Mouse (Mus musculus) limb, embryonic 12.5 days (tissue): ENCODE measurements around the gene Serinc3. TPM values are rescaled to one million over a fixed set of nuclear protein-coding genes. Genes with fewer than 3 reads are reported as not detected.
A peak's percentile ranks its signal among the peaks of the same experiment; 100 is the strongest.

Source experiments
- ATAC-seq: fragments of 200-750 bp; cut with Nextera tagmentation; 2 replicates; pipeline ENCODE4 v1.8.0; 2017; ENCODE audit warnings: low read depth, moderate TSS enrichment; ENCODE audit not compliant: insufficient number of reproducible peaks, insufficient read depth, low FRiP score, low TSS enrichment
- H3K27ac ChIP-seq: fragments of 300-500 bp; sonication (generic); 2 replicates; pipeline ENCODE4 v1.5.1; 2016; ENCODE audit warnings: mild to moderate bottlenecking, moderate library complexity
- H3K27me3 ChIP-seq: fragments of 300-500 bp; sonication (generic); 2 replicates; pipeline ENCODE4 v1.6.1; 2016; ENCODE audit warnings: mild to moderate bottlenecking, moderate library complexity
- H3K36me3 ChIP-seq: fragments of 300-500 bp; sonication (generic); 2 replicates; pipeline ENCODE4 v1.6.1; 2016; ENCODE audit warnings: mild to moderate bottlenecking, moderate library complexity
- H3K4me1 ChIP-seq: fragments of 300-500 bp; sonication (generic); replicated peaks from 2 replicates; pipeline ENCODE4 v1.6.1; 2016
- H3K4me2 ChIP-seq: fragments of 300-500 bp; sonication (generic); 2 replicates; pipeline ENCODE4 v1.6.1; 2016; ENCODE audit warnings: mild to moderate bottlenecking, moderate library complexity
- H3K4me3 ChIP-seq: fragments of 300-500 bp; sonication (generic); replicated peaks from 2 replicates; pipeline ENCODE4 v1.5.1; 2016; ENCODE audit warnings: mild to moderate bottlenecking
- H3K9ac ChIP-seq: fragments of 300-500 bp; sonication (generic); replicated peaks from 2 replicates; pipeline ENCODE4 v1.6.1; 2016; ENCODE audit warnings: mild to moderate bottlenecking, moderate library complexity
- H3K9me3 ChIP-seq: fragments of 300-500 bp; sonication (generic); 2 replicates; pipeline ENCODE4 v1.6.1; 2016; ENCODE audit warnings: mild to moderate bottlenecking, moderate library complexity
- WGBS: fragments of 180-500 bp; shearing (Covaris S2); methylation state at CpG from one replicate; pipeline ENCODE4 v1.1.7; 2016; 5-methylcytosine and 5-hydroxymethylcytosine counted together
- polyA plus RNA-seq: library from polyadenylated mRNA; unstranded; fragments of >200 nt; fragmentation: Nextera tagmentation; extraction: Ambion mirVana; gene quantifications from 2 replicates; pipeline ENCODE4 v1.2.1, GENCODE M21; 2016

Serinc3 gene
- polyA plus RNA-seq, 1 experiment from 2014 or later = 25.4 TPM

- WGBS = 61% methylated on average over 4 of the region's 4 CpGs
- H3K36me3 ChIP-seq = no peaks in the 10 kb centered on the region
- H3K9ac ChIP-seq = no peak overlapping the region
- no peaks in the 10 kb centered on the region for H3K27me3 ChIP-seq
- 0 out of 2 replicates have a peak overlapping the region, but pooled peaks have one; percentile 50 for H3K27ac ChIP-seq
- no peak overlapping the region for H3K4me2 ChIP-seq
- ATAC-seq = no peak
- H3K4me3 ChIP-seq = no peak overlapping the region
- H3K9me3 ChIP-seq = no peaks in the 10 kb centered on the region
- H3K4me1 ChIP-seq = peaks cover 12% of the 10 kb centered on the region; the same call in 1 of the 2 replicates
Observed at GRCm38 (mm10) chr2:163685287-163685686, 40.4 kb upstream of the Serinc3 start.

- 85% methylated on average over 2 of the region's 2 CpGs for WGBS
- Histone ChIP-seq H3K4me2 (no peak overlapping the region), H3K9ac (no peak overlapping the region), H3K27ac (no peak overlapping the region), H3K9me3 (no peaks in the 10 kb centered on the region), H3K27me3 (no peaks in the 10 kb centered on the region), H3K4me1 (peaks cover 12% of the 10 kb centered on the region; the same call in 1 of the 2 replicates), H3K4me3 (no peak overlapping the region), H3K36me3 (no peaks in the 10 kb centered on the region)
- no peak for ATAC-seq
Observed at GRCm38 (mm10) chr2:163682344-163682743, 37.4 kb upstream of the Serinc3 start.

GRCm38 (mm10) chr2:163676745-163677144 is 31.8 kb upstream of the Serinc3 start:
- Histone ChIP-seq H3K4me1 (peaks cover 21% of the 10 kb centered on the region), H3K9ac (no peak overlapping the region), H3K4me3 (no peak overlapping the region), H3K4me2 (no peak overlapping the region), H3K9me3 (no peaks in the 10 kb centered on the region), H3K36me3 (peaks cover 1% of the 10 kb centered on the region; the same call in 1 of the 2 replicates), H3K27me3 (no peaks in the 10 kb centered on the region), H3K27ac (no peak overlapping the region)
- WGBS = 92% methylated on average over 3 of the region's 3 CpGs
- no peak for ATAC-seq

GRCm38 (mm10) chr2:163676321-163676720 is 31.4 kb upstream of the Serinc3 start:
- H3K9ac ChIP-seq = no peak overlapping the region
- no peak overlapping the region for H3K4me2 ChIP-seq
- no peak for ATAC-seq
- 90% methylated on average over 4 of the region's 4 CpGs for WGBS
- H3K27me3 ChIP-seq = no peaks in the 10 kb centered on the region
- H3K36me3 ChIP-seq = peaks cover 3% of the 10 kb centered on the region; the same call in 1 of the 2 replicates
- peaks cover 21% of the 10 kb centered on the region for H3K4me1 ChIP-seq
- no peaks in the 10 kb centered on the region for H3K9me3 ChIP-seq
- no peak overlapping the region for H3K4me3 ChIP-seq
- peak overlapping the region; percentile 56; the same call in 1 of the 2 replicates for H3K27ac ChIP-seq

GRCm38 (mm10) chr2:163675662-163676061 is 30.7 kb upstream of the Serinc3 start:
- Histone ChIP-seq H3K27ac (peak overlapping the region; percentile 56; the same call in 1 of the 2 replicates), H3K9me3 (no peaks in the 10 kb centered on the region), H3K4me3 (no peak overlapping the region), H3K4me1 (peaks cover 21% of the 10 kb centered on the region), H3K36me3 (peaks cover 3% of the 10 kb centered on the region; the same call in 1 of the 2 replicates), H3K27me3 (no peaks in the 10 kb centered on the region), H3K9ac (no peak overlapping the region), H3K4me2 (no peak overlapping the region)
- WGBS = 73% methylated on average over 6 of the region's 6 CpGs
- no peak for ATAC-seq

- no peak overlapping the region for H3K4me3 ChIP-seq
- H3K36me3 ChIP-seq = peaks cover 3% of the 10 kb centered on the region; the same call in 1 of the 2 replicates
- no peak overlapping the region for H3K9ac ChIP-seq
- peaks cover 21% of the 10 kb centered on the region for H3K4me1 ChIP-seq
- no peaks in the 10 kb centered on the region for H3K27me3 ChIP-seq
- H3K27ac ChIP-seq = peak overlapping the region; percentile 56; the same call in 1 of the 2 replicates
- no peaks in the 10 kb centered on the region for H3K9me3 ChIP-seq
- H3K4me2 ChIP-seq = no peak overlapping the region; the same call in 1 of the 2 replicates
- WGBS = 35% methylated on average over 5 of the region's 5 CpGs
- peak; percentile 42; the same call in 1 of the 2 replicates for ATAC-seq
Observed at GRCm38 (mm10) chr2:163675144-163675619, 30.3 kb upstream of the Serinc3 start.

- Histone ChIP-seq H3K9me3 (no peaks in the 10 kb centered on the region), H3K27ac (no peak overlapping the region), H3K27me3 (no peaks in the 10 kb centered on the region), H3K4me2 (no peak overlapping the region), H3K36me3 (peaks cover 3% of the 10 kb centered on the region; the same call in 1 of the 2 replicates), H3K4me1 (peaks cover 21% of the 10 kb centered on the region), H3K9ac (no peak overlapping the region), H3K4me3 (no peak overlapping the region)
- no peak for ATAC-seq
- WGBS = 55% methylated on average over 5 of the region's 5 CpGs
Observed at GRCm38 (mm10) chr2:163674397-163674796, 29.5 kb upstream of the Serinc3 start.

- 93% methylated on average over 11 of the region's 11 CpGs for WGBS
- Histone ChIP-seq H3K9me3 (no peaks in the 10 kb centered on the region), H3K27ac (no peak overlapping the region), H3K4me1 (peaks cover 20% of the 10 kb centered on the region), H3K27me3 (no peaks in the 10 kb centered on the region), H3K4me3 (no peak overlapping the region), H3K9ac (no peak overlapping the region), H3K36me3 (peaks cover 7% of the 10 kb centered on the region; the same call in 1 of the 2 replicates), H3K4me2 (no peak overlapping the region)
- ATAC-seq = no peak
Observed at GRCm38 (mm10) chr2:163670872-163671594, 26.1 kb upstream of the Serinc3 start.

- no peak for ATAC-seq
- Histone ChIP-seq H3K9ac (no peak overlapping the region), H3K4me2 (no peak overlapping the region), H3K27me3 (no peaks in the 10 kb centered on the region), H3K4me1 (peaks cover 9% of the 10 kb centered on the region; the same call in 1 of the 2 replicates), H3K36me3 (peaks cover 7% of the 10 kb centered on the region; the same call in 1 of the 2 replicates), H3K9me3 (no peaks in the 10 kb centered on the region), H3K27ac (no peak overlapping the region), H3K4me3 (no peak overlapping the region)
- WGBS = 94% methylated on average over 1 of the region's 1 CpGs
Observed at GRCm38 (mm10) chr2:163667045-163667444, 22.1 kb upstream of the Serinc3 start.

GRCm38 (mm10) chr2:163663930-163664329 is 19.0 kb upstream of the Serinc3 start:
- no peak for ATAC-seq
- no peak overlapping the region for H3K4me2 ChIP-seq

GRCm38 (mm10) chr2:163662698-163663221 is 17.8 kb upstream of the Serinc3 start:
- no peaks in the 10 kb centered on the region for H3K27me3 ChIP-seq

More at GRCm38 (mm10) chr2:163663930-163664329, 19.0 kb upstream of the Serinc3 start:
- H3K4me3 ChIP-seq = no peak overlapping the region
- H3K9ac ChIP-seq = no peak overlapping the region
- no peak overlapping the region for H3K27ac ChIP-seq
- H3K9me3 ChIP-seq = no peaks in the 10 kb centered on the region
- peaks cover under 1% of the 10 kb centered on the region; the same call in 1 of the 2 replicates for H3K36me3 ChIP-seq
- H3K27me3 ChIP-seq = no peaks in the 10 kb centered on the region
- WGBS = 69% methylated on average over 3 of the region's 3 CpGs
- H3K4me1 ChIP-seq = peaks cover 25% of the 10 kb centered on the region

More at GRCm38 (mm10) chr2:163662698-163663221, 17.8 kb upstream of the Serinc3 start:
- H3K4me2 ChIP-seq = no peak overlapping the region
- H3K4me1 ChIP-seq = peaks cover 25% of the 10 kb centered on the region
- no peaks in the 10 kb centered on the region for H3K36me3 ChIP-seq
- no peak overlapping the region for H3K9ac ChIP-seq
- 65% methylated on average over 2 of the region's 2 CpGs for WGBS
- ATAC-seq = no peak
- H3K9me3 ChIP-seq = no peaks in the 10 kb centered on the region
- no peak overlapping the region for H3K27ac ChIP-seq
- no peak overlapping the region for H3K4me3 ChIP-seq
